Mouse (Mus musculus) spleen, postnatal 4 days (tissue): ENCODE measurements at regions not wholly inside any gene's neighbourhood (a gene's known extent, or its start where the extent isn't known, plus 50 kb on each side); places are given as distances from the start of the nearest gene placed in this dataset.

Source experiments
- DNase-seq, 2 experiments: peaks; one replicate each; pipeline ENCODE4 v3.0.0; 2022; ENCODE audit warnings: low spot score in 2 of 2

GRCm38 (mm10) chr12:80017376-80017929 lies 95.4 kb downstream of the Zfp36l1 start:
- DNase-seq, result no peak

- DNase-seq, result no peak
These were observed 96.9 kb downstream of the Zfp36l1 start for GRCm38 (mm10) chr12:80015938-80016337.

- DNase-seq, result no peak
These were observed 98.2 kb downstream of the Zfp36l1 start for GRCm38 (mm10) chr12:80014598-80014983.

GRCm38 (mm10) chr12:80013904-80014597 lies 98.8 kb downstream of the Zfp36l1 start:
- peak; percentile 61 to 80 for DNase-seq

- no peak for DNase-seq
These were observed 99.3 kb downstream of the Zfp36l1 start for GRCm38 (mm10) chr12:80013577-80013903.

- DNase-seq, result no peak
These were observed 100.9 kb downstream of the Zfp36l1 start for GRCm38 (mm10) chr12:80011916-80012315.

GRCm38 (mm10) chr12:80010947-80011346 lies 101.9 kb downstream of the Zfp36l1 start:
- DNase-seq, result no peak

DNA sequence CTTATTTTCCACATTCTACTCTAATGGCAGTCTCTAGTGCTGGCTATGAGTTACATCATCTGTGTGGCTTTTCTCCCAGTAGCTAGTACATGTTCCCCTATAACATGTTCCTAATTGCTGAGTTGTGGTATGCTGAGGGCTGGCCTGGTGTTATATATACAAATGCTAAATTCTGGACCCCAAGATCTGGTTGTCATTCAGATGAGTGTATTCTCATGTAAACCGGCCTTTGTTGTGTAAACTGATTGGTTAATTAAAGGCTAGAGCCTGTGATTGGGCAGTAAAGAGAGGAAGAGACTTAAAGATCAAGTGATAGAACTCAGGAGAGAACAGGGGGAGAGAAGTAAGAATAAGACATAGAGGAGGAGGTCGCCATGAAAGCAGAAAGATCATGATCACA lies 102.6 kb downstream of the Zfp36l1 start:
- DNase-seq, result no peak

GRCm38 (mm10) chr12:80007849-80008248 lies 105.0 kb downstream of the Zfp36l1 start:
- no peak for DNase-seq

- DNase-seq, result no peak
These were observed 107.4 kb downstream of the Zfp36l1 start for GRCm38 (mm10) chr12:80005227-80005919.

DNA sequence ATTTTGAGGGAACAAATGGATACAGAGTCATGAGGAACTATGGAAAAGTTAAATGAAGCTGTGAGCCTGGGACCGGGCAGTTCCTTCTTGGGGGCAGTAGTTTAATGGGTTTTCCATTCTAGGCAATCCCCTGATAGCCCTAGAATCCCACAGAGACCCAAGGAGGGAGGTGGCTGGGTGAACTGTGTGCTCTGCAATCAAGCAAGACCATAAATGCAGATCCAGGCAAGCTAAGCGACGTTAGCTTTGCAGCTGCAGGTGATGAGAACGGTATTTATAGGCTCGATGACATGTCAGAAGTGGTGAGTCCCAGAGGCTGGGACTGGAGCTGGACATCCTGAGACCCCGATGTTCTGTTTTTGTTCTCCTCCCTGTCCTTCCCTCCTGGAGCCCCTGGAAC lies 108.2 kb downstream of the Zfp36l1 start:
- DNase-seq, result no peak

DNA sequence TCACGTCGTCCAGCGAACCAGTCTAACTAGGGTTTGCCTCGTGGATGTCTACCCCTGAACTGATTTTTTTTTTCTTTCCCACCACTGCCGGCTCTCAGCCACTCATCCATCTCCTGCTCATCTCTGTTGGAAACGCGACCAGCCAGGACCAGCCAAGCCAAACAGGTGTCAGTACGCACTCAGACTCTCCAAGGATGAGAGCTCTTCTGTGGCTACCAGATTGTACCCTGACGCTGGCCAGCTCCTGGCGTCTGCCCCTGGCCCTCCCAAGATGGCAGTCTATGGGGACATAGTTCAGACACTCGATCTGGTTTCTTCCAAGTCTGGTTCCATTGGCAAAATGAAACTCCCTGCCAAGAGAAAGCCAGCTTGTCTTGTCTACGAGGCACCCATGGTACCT lies 109.3 kb downstream of the Zfp36l1 start:
- no peak for DNase-seq

DNA sequence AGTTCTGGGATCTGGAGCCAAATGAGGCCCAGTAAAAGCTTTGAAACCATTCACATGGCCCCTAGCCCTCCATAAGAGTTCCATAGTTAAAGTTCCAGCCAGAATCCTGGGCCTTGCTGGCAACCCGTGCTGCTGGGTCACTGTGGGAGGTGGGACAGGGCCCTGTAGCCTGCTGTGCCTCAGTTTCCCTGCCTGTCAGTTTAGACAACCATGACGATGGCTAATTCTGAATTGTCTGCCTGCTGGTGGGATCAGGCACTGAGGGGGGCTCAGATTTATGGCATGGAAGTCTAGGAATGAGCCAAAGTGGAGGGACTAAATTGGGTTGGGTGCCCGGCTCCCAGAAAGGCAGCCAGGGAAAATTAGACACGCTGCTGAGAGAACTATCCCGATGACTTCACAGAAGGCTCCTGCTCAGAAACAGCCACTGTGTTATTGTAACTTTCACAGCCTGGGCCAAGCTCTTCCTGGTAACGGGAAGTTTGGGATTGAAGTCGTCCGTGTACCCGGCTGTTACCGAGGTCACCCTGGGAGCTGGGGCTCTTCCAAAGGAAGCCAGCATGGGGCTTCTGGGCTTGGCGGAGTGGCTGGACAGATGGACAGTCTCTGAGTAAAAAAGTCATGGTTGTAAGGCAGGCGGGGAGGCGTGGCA lies 110.2 kb downstream of the Zfp36l1 start:
- no peak for DNase-seq

DNA sequence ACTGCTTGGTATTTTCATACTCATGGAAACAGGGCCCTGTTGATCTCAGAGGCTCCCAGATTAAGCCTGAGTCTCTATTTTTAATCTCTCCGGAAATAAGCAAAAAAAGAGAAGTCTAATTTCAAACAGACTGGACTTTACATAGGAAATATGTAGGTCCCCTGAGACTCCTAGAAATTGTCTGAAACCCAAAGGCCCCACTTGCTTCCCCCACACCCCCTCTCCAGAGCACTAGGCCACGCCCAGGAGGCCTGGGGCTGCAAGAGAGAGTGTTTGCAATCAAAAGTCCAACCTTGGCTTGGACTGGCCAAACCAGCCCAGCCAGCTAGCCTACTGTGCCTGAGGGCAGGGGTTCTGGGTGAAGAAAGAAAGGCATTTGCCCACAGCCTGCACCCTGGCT lies 111.0 kb downstream of the Zfp36l1 start:
- peak in 1 of 2 experiments; percentile 56 for DNase-seq

DNA sequence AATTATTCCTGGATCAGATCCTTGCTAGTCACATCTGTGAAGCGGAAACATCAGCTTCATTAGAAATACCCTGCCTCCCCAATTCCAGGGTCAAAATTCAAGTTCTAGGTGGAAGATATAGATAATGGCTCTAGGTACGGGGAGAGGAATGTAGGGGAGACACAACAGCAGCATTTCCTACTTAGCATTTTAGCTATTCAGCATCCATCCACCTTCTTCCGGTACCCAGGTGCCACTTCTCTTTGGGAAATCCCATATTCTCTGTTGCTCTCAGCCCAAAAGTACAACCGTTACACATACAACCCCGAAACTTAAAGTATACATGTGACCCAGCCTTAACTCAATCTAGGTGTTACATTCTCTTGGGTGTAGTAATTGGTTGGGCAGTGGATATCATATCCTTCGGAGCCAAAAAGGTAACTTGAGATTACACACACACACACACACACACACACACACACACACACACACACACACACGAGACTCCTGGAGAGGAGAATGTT lies 112.9 kb downstream of the Zfp36l1 start:
- DNase-seq, result no peak

DNA sequence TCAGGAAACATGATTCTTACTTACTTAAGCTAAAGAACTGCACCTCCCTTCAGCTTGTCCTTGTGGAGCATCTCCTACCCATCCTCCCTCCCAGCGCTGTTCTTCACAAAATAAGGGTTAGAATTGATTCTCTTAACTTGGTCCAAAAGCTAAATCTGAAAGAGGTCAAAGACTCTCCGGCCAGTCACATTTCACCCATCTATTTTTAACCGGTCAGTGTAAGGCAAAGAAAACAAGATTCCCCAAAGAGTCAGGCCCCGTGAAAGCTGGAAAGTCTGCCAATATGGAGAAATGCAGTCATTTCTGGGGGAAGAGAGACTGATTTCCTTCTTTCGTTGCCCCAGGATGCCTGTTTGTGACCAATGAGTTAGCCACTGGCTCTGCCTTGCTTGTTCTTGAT lies 114.0 kb downstream of the Zfp36l1 start:
- DNase-seq, result no peak

DNA sequence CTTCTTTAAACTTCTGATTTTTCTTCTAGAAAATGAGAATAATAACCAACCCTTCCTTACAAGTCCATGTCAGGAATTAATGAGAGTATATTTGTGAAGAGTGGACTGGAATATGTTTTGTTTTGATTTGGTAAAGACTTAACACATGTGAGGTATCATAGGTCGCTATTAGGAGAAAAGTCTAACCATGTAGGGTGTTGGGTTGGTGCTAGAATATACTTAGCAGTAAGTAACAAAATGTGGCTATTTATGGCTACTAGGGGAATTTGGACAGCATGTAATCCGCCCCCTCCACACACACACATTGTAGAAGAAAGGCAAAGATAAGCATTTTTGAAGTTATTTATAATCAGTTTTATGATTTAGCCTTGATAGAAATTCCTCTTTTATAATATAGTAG lies 114.5 kb downstream of the Zfp36l1 start:
- DNase-seq, result no peak

GRCm38 (mm10) chr12:79997201-79997600 lies 115.6 kb downstream of the Zfp36l1 start:
- DNase-seq, result no peak

GRCm38 (mm10) chr12:79995521-79996094 lies 117.2 kb downstream of the Zfp36l1 start:
- no peak for DNase-seq

DNA sequence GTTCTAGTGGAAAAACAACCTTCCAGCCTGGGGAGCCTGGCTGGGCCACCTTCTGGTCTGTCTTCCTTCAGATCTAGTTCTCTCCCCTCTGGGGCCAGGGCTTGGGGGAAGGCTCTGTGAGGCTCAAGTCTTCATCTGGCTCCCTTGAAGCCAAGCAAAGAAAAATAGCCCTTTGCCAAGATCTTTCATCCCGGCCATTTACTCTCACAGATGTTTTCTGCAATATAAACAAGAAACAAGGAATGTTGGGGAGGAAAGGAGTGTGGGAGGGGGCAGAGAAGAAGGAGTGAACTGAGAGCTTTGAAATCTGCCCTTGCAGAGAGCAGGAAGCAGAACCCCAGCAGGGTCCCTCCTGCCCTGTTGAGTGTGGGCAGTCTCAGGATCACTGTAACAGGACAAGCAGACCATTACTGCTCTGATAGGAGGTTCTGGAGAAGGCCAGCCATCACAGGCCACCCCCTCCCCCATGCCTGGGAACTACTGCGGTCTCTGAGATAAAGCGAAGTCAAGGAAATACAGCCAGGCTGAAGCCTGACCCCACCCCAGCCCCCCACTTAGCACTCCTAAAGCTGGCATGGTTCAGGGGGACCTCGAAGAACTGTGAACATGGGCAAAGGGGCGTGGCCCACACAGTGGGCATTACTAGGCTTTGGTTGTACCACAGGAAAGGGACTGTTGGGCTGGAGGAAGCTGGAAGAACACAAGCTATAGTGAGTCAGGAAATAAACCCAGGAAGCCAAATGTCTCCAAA lies 118.8 kb downstream of the Zfp36l1 start:
- no peak for DNase-seq

DNA sequence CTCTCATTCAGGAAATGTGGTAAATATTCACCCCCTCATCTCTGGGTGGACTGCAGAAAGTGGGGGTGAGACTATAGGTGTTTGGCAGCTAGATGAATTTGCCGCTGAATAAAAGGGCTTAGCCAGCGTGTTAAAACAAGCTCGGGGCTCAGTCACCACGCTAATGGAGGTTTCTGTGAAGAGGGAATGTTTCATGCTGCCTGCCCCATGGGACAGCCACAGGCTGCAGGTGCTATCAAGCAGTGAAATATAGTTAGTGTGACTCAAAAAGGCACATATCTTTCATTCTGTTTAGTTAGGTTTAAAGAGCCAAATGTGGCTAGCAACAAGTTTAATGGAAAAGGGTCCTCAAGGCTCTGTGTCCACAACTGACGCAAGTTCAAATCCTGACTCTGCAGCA lies 121.5 kb downstream of the Zfp36l1 start:
- DNase-seq, result no peak

DNA sequence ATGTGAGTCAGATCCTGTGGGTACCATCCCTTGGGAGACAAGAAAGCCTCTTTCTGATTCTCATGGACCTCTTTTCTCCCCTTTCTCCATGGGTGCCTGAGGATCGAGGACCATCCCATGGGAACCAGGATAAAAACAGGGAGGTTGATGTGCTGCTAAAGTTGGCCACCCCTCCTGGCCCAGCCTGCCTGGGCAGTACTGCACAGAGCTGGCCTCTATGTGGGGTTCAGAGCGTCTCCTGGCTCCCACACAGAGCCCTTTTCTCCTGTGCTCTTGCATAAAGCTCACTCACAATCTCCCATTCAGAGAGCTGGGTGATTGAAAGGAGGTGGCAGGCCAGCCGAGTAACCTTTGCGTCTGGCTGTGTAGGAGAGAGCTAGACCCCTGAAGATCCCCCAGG lies 122.1 kb downstream of the Zfp36l1 start:
- no peak for DNase-seq
